Mouse (Mus musculus): Measurements from ENCODE around the gene Bcar3.

Bcar3 gene

DNA sequence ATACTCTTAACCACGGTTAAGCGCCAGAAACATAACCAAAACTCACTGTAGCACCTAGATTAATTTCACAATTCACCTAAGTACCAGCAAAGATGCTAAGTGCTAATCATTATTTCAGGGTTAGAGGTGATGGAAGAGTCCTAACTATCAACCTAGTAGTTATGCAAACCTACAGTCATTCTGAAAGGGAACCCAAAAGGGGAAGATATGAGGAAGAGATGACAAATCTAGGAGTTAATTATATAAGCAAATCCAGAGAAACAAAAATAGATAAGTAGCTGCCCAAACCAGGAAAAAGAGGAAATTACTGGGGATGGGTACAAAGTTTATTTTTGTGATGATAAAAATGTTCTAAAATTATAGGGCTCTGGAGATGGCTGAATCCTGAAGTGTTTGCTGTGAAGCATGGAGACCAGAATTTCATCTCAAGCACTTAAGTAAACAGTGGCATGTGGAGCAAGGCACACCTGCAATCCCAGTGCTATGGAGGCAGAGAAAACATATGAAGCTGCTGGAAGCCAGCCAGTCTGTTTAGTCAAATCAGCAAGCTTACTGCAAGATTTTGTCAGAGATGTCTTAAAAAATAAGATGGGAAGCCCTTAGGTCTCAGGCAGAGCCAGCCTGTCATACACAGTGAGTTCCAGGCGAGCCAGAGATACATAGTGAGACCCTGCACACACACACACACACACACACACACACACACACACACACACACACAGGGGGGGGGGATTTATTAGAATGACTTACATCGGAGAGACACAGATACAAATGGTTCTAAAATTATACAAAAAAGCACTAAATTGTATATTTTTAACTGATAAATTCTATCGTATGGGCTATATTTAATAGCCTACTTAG, 279.7 kb downstream of the Bcar3 start:
- peak; percentile 36 for DNase-seq (ENCODE audit: low spot score)

DNA sequence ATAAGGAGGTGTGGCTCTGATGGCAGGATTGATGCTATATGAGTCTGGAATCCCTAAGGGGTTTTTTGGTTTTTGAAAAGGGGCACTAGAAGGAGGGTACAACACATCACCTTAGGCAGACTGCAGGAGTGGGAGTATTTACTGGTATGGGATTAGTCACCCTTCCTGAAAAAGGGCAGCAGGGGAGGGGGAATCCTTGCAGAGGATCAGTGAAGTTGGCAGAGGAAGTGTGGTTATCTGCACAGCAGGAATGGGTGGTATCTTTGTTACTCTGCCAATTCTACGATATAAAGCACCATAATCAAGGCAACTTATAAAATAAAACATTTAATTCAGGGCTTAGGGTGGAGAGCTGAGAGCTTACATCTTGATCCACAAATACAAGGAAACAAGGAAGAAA, 281.0 kb downstream of the Bcar3 start:
- no peak for DNase-seq (ENCODE audit: low spot score)

DNA sequence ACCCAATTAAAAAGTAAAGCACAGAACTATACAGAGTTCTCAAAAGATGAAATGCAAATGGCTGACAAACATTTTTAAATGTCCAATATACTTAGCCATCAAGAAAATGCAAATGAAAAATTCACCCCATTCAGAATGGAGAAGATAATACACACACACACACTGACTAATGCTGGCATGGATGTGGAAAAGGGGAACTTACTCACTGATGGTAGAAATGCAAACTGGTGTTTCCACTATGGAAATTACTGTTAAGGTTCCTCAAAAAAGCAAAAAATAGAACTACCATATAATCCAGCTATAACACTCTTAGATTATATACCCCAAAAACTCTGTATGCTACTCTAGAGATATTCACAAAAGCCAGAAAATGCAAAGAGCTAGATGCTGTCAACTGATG, 283.4 kb downstream of the Bcar3 start:
- no peak for DNase-seq (ENCODE audit: low spot score)
